Mouse (Mus musculus): ENCODE results near the gene 4930539E08Rik.

DNA sequence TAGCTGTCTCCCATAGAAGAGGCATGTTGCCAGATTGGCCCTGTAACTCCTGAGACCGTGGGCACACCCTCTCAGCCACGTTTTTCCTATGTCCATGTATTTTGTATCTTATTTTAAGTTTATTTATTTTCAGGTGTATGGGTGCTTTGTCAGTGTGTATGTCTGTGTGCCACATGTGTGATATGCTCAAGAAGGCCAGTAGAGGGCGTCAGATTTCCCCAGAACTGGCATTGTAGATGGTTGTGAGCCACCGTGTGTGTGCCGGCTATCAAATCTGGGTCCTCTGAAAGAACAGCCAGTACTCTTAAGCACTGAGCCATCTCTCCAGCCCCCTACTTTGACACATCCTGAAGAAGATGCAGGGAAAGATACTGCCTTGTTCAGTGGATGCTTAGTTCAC is 44.7 kb downstream of the 4930539E08Rik start:
- TF ChIP-seq CTCF (IDR thresholded peaks at IDR 0.05; ENCODE audit: insufficient read depth, low read depth, low read length) (no peak), POLR2A (IDR thresholded peaks at IDR 0.05; ENCODE audit: insufficient read depth, low read depth, low read length) (no peak)
